Mouse (Mus musculus): ENCODE measurements around the gene Chuk. TPM values are rescaled to one million over a fixed set of nuclear protein-coding genes. Genes with fewer than 3 reads are reported as not detected.

Chuk gene
- total RNA-seq, 1 experiment: 57.4 TPM

DNA sequence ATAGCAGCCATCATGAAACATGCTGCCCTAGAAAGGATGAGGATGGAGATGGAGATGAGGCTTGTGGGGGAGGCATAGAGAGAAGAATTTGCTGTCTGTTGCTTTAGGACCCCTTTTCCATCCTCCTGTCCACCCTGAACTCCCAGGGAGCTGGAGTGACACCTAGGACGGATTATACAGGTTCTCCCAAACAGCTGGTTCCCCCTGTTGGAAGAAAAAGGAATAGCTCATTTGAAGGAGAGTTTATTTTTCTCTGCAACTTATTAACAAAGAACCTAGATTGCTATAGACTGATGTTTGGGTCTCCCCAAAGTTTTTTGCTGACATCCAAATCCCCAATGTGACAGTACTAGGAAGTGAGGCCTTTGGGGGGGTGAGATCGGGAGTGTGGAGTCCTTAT is 41.1 kb upstream of the Chuk start:
- DNase-seq (ENCODE audit: low read depth, low spot score): no peak
- Histone ChIP-seq H3K27ac (ENCODE audit: insufficient read depth, low read depth, low read length, poor library complexity, severe bottlenecking) (no peak overlapping the region), H3K9ac (ENCODE audit: insufficient read depth, low read depth, low read length, poor library complexity, severe bottlenecking) (no peak overlapping the region), H3K4me1 (ENCODE audit: control insufficient read depth in 2 of 2, insufficient read depth in 2 of 2, low read length in 2 of 2, poor library complexity in 1 of 2) (peaks cover 0 to 2% of the 10 kb centered on the region in 2 experiments; a peak in 1 of 4 replicates), H3K9me3 (ENCODE audit: control insufficient read depth, insufficient read depth, low read depth, low read length) (no peaks in the 10 kb centered on the region), H3K36me3 (ENCODE audit: control insufficient read depth, insufficient read depth, low read length, poor library complexity, severe bottlenecking) (peaks cover 6% of the 10 kb centered on the region), H3K4me3 (ENCODE audit: insufficient read depth in 1 of 2, low read depth in 1 of 2, low read length in 2 of 2, poor library complexity in 1 of 2, severe bottlenecking in 1 of 2) (no peak overlapping the region)
- in situ Hi-C loops (cut with MboI; ENCODE audit: low sequenced_read_pairs in 2 of 2, unreplicated experiment in 2 of 2): no loop called here
- TF ChIP-seq HCFC1 (IDR thresholded peaks at IDR 0.05; ENCODE audit: borderline replicate concordance, insufficient read depth, low read length): no peak
- no peak for TF ChIP-seq ZNF384 (IDR thresholded peaks at IDR 0.05; ENCODE audit: low read depth, low read length)
- no peak for TF ChIP-seq ZC3H11A (IDR thresholded peaks at IDR 0.05; ENCODE audit: borderline replicate concordance, low read depth, low read length)
- TF ChIP-seq MAFK (IDR thresholded peaks at IDR 0.05; ENCODE audit: insufficient read depth, low read depth, low read length): no peak
- TF ChIP-seq CHD2 (IDR thresholded peaks at IDR 0.05; ENCODE audit: low read depth, low read length): no peak

DNA sequence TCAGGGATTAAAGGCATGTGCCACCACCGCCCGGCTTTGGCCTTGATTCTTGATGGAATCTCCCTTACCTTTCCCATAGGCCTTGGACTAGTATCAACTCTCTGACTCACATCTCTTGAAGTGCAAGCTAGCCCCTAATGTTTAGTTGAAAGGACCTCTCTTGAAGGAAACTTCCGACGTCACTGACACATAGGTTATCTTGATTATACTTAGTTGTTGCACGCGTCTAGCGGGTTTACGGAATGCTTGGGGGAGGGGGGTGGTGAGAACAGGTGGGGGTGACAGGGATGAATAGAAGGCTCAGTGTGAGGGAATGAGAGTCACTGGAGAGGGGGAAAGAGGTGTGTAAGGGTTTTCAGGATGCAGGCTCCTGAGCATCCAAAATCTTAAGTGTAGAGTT is 39.7 kb upstream of the Chuk start:
- H3K4me3 ChIP-seq (ENCODE audit: insufficient read depth in 1 of 2, low read depth in 1 of 2, low read length in 2 of 2, poor library complexity in 1 of 2, severe bottlenecking in 1 of 2): no peak overlapping the region
- peaks cover 11% of the 10 kb centered on the region for H3K36me3 ChIP-seq (ENCODE audit: control insufficient read depth, insufficient read depth, low read length, poor library complexity, severe bottlenecking)
- no peak for DNase-seq (ENCODE audit: low read depth, low spot score)
- in situ Hi-C loops (cut with MboI; ENCODE audit: low sequenced_read_pairs in 2 of 2, unreplicated experiment in 2 of 2): no loop called here
- no peak overlapping the region for H3K9ac ChIP-seq (ENCODE audit: insufficient read depth, low read depth, low read length, poor library complexity, severe bottlenecking)
- H3K9me3 ChIP-seq (ENCODE audit: control insufficient read depth, insufficient read depth, low read depth, low read length): no peaks in the 10 kb centered on the region
- peaks cover 0 to 2% of the 10 kb centered on the region in 2 experiments; a peak in 1 of 4 replicates for H3K4me1 ChIP-seq (ENCODE audit: control insufficient read depth in 2 of 2, insufficient read depth in 2 of 2, low read length in 2 of 2, poor library complexity in 1 of 2)
- no peak for TF ChIP-seq CHD2 (IDR thresholded peaks at IDR 0.05; ENCODE audit: low read depth, low read length)
- no peak for TF ChIP-seq MAFK (IDR thresholded peaks at IDR 0.05; ENCODE audit: insufficient read depth, low read depth, low read length)
- TF ChIP-seq ZC3H11A (IDR thresholded peaks at IDR 0.05; ENCODE audit: borderline replicate concordance, low read depth, low read length): no peak
- TF ChIP-seq HCFC1 (IDR thresholded peaks at IDR 0.05; ENCODE audit: borderline replicate concordance, insufficient read depth, low read length): no peak
- no peak; the same call in 1 of the 2 replicates for TF ChIP-seq ZNF384 (IDR thresholded peaks at IDR 0.05; ENCODE audit: low read depth, low read length)
- no peak overlapping the region for H3K27ac ChIP-seq (ENCODE audit: insufficient read depth, low read depth, low read length, poor library complexity, severe bottlenecking)

DNA sequence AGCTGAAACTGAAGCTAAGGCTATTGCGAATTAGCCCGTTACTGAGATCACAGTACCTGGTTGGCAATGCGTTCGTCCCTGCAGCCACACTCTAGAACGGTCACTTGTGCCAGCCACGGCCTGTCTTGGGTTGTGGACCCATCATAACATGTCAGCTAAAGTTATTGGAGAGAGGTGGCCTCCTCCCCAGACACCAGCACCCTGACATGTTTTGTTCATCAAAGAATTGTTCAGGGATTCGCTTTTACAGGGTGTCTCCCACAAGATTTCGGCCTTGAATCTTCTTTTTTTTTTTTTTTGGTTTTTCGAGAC is 39.2 kb upstream of the Chuk start:
- Histone ChIP-seq H3K27ac (ENCODE audit: insufficient read depth, low read depth, low read length, poor library complexity, severe bottlenecking) (no peak overlapping the region), H3K9me3 (ENCODE audit: control insufficient read depth, insufficient read depth, low read depth, low read length) (no peaks in the 10 kb centered on the region), H3K4me1 (ENCODE audit: control insufficient read depth in 2 of 2, insufficient read depth in 2 of 2, low read length in 2 of 2, poor library complexity in 1 of 2) (peaks cover 0 to 2% of the 10 kb centered on the region in 2 experiments; a peak in 1 of 4 replicates), H3K36me3 (ENCODE audit: control insufficient read depth, insufficient read depth, low read length, poor library complexity, severe bottlenecking) (peaks cover 15% of the 10 kb centered on the region), H3K4me3 (ENCODE audit: insufficient read depth in 1 of 2, low read depth in 1 of 2, low read length in 2 of 2, poor library complexity in 1 of 2, severe bottlenecking in 1 of 2) (peak overlapping the region; percentile 65 to 76; a peak in 3 of 4 replicates), H3K9ac (ENCODE audit: insufficient read depth, low read depth, low read length, poor library complexity, severe bottlenecking) (peak overlapping the region; percentile 93; the same call in 1 of the 2 replicates)
- no peak for DNase-seq (ENCODE audit: low read depth, low spot score)
- in situ Hi-C loops (cut with MboI; ENCODE audit: low sequenced_read_pairs in 2 of 2, unreplicated experiment in 2 of 2): no loop called here
- TF ChIP-seq HCFC1 (IDR thresholded peaks at IDR 0.05; ENCODE audit: borderline replicate concordance, insufficient read depth, low read length) (no peak), ZNF384 (IDR thresholded peaks at IDR 0.05; ENCODE audit: low read depth, low read length) (peak; percentile 26; the same call in 1 of the 2 replicates)

DNA sequence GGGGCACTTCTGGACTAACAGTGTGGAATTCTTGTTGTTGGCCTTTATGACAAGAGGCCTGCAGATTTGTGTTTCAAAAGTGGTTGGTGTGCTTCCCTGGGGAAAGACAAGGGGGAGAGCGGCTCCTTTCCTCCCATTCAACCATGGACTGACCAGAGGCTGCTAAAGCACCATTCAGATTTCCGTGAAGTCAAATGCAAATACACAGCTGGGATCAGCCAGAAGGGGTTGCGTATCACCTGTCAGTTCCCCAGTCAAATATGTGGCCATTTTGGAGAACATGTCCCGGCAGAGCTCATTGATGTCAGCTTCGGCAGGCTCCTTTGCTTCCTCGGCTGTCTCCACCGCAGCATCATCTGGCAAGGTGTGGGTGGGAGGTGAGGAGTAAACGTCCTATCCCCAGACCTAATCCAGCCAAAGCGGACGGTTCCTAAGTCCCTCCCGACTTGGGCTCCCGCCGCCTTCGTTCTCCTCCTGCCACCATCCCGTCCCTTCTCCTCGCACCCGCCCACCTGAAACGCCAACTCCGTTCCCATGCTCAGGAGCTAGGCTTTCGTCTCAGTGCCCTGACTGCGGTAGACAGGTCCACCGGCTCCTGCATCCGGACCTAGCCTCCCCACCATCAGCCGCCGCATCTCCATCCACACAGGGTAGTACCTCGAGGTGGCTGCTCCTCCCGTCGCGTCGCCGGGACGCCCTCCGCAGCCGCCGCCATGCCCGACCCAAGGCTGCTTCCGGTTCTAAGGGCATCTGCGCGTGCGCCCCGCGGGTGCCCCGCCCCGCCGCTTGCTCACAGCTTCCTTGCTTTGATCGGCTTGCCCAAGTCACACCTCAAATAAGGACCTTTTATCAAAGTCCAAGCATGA is 38.7 kb upstream of the Chuk start, which contains the start of gene Bloc1s2:
TSS of gene Bloc1s2 (minus strand) at position 745 of the 866 bp plus-strand sequence.
- no peak within 1 kb of the TSS for H3K27ac ChIP-seq (ENCODE audit: insufficient read depth, low read depth, low read length, poor library complexity, severe bottlenecking)
- peaks cover 15% of the 10 kb centered on the region for H3K36me3 ChIP-seq (ENCODE audit: control insufficient read depth, insufficient read depth, low read length, poor library complexity, severe bottlenecking)
- peak within 1 kb of the TSS; percentile 93 for H3K9ac ChIP-seq (ENCODE audit: insufficient read depth, low read depth, low read length, poor library complexity, severe bottlenecking)
- in situ Hi-C loops (cut with MboI; ENCODE audit: low sequenced_read_pairs in 2 of 2, unreplicated experiment in 2 of 2): no loop called here
- H3K9me3 ChIP-seq (ENCODE audit: control insufficient read depth, insufficient read depth, low read depth, low read length): no peaks in the 10 kb centered on the region
- H3K4me3 ChIP-seq (ENCODE audit: insufficient read depth in 1 of 2, low read depth in 1 of 2, low read length in 2 of 2, poor library complexity in 1 of 2, severe bottlenecking in 1 of 2): peak within 1 kb of the TSS; percentile 65 to 76
- TF ChIP-seq ZC3H11A (IDR thresholded peaks at IDR 0.05; ENCODE audit: borderline replicate concordance, low read depth, low read length): no peak
- no peak for TF ChIP-seq MAFK (IDR thresholded peaks at IDR 0.05; ENCODE audit: insufficient read depth, low read depth, low read length)
- TF ChIP-seq CHD2 (IDR thresholded peaks at IDR 0.05; ENCODE audit: low read depth, low read length): no peak
- TF ChIP-seq HCFC1 (IDR thresholded peaks at IDR 0.05; ENCODE audit: borderline replicate concordance, insufficient read depth, low read length): no peak
- TF ChIP-seq ZNF384 (IDR thresholded peaks at IDR 0.05; ENCODE audit: low read depth, low read length): no peak
- H3K4me1 ChIP-seq (ENCODE audit: control insufficient read depth in 2 of 2, insufficient read depth in 2 of 2, low read length in 2 of 2, poor library complexity in 1 of 2): peaks cover 0 to 2% of the 10 kb centered on the region in 2 experiments; a peak in 1 of 4 replicates
- DNase-seq (ENCODE audit: low read depth, low spot score): peak; percentile 68
